Mouse (Mus musculus): ENCODE results near the gene Psmc3. TPM values are rescaled to one million over a fixed set of nuclear protein-coding genes. Genes with fewer than 3 reads are reported as not detected.

The Psmc3 gene
- polyA plus RNA-seq, 1 experiment from 2014 or later, result 298 TPM

GRCm38 (mm10) chr2:91025081-91025516 lies 28.7 kb upstream of the Psmc3 start:
- no peak overlapping the region for H3K4me2 ChIP-seq (ENCODE audit: low read depth, low read length)
- no peak overlapping the region for H3K27ac ChIP-seq (ENCODE audit: low read length)
- no peaks in the 10 kb centered on the region for H3K4me1 ChIP-seq (replicated peaks; ENCODE audit: control insufficient read depth, insufficient read depth, low read length)
- no peak overlapping the region for H3K9ac ChIP-seq (ENCODE audit: low read length)
- no peaks in the 10 kb centered on the region for H3K27me3 ChIP-seq (ENCODE audit: control insufficient read depth, insufficient read depth, low read depth, low read length)
- ATAC-seq (ENCODE audit: low read depth), result no peak
- H3K4me3 ChIP-seq (ENCODE audit: low read length), result no peak overlapping the region
- no peaks in the 10 kb centered on the region for H3K36me3 ChIP-seq (ENCODE audit: control insufficient read depth, insufficient read depth, low read length)
- H3K9me3 ChIP-seq (ENCODE audit: control insufficient read depth, low read length), result no peaks in the 10 kb centered on the region; the same call in 1 of the 2 replicates
- 89% methylated on average over 1 of the region's 1 CpGs for WGBS

GRCm38 (mm10) chr2:91026491-91026890 lies 27.3 kb upstream of the Psmc3 start:
- Histone ChIP-seq H3K27ac (ENCODE audit: low read length) (no peak overlapping the region), H3K36me3 (ENCODE audit: control insufficient read depth, insufficient read depth, low read length) (no peaks in the 10 kb centered on the region), H3K4me3 (ENCODE audit: low read length) (no peak overlapping the region), H3K9me3 (ENCODE audit: control insufficient read depth, low read length) (no peaks in the 10 kb centered on the region), H3K9ac (ENCODE audit: low read length) (no peak overlapping the region), H3K4me2 (ENCODE audit: low read depth, low read length) (no peak overlapping the region), H3K4me1 (replicated peaks; ENCODE audit: control insufficient read depth, insufficient read depth, low read length) (no peaks in the 10 kb centered on the region), H3K27me3 (ENCODE audit: control insufficient read depth, insufficient read depth, low read depth, low read length) (no peaks in the 10 kb centered on the region)
- no peak for ATAC-seq (ENCODE audit: low read depth)
- 87% methylated on average over 1 of the region's 1 CpGs for WGBS

DNA sequence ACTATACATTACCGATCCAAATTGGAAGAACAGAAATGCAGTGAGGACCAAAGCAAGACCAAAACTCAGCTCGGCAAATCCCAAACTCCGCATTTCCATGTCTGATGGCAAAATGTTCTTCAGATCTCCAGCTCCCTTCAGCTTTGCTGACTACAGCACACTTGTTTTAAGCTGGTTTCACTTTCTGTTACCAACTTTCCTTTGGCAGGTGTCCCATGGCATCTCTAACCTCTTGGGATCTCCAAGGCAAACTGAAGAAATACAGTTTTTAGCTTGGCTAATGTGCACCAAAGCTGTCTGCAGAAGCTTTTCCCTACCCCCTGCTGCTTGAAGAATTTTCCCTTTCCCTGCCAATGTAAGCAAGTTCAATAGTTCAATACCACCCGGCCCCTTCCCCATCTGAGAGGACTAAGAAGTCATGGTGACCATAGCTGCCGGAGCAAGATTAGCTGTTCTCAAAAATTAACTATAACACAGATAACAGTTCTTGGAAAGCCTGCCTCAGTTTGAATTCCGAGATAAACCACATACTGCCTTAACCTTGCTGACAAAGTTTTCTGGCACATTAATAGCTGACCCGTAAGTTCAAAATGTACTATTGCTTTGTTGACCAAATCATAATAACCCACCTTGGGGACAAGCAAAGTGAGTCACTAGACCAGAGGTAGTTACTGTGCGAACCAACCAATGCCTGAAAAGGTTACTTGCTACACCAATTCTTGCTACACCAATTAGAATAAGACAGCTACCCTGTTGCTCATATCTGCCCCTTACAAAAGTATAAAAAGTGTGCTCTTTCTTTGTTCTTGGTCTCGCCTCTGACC lies 26.2 kb upstream of the Psmc3 start:
- H3K9me3 ChIP-seq (ENCODE audit: control insufficient read depth, low read length), result no peaks in the 10 kb centered on the region
- WGBS, result 83% methylated on average over 9 of the region's 9 CpGs
- no peak overlapping the region for H3K4me3 ChIP-seq (ENCODE audit: low read length)
- H3K27ac ChIP-seq (ENCODE audit: low read length), result no peak overlapping the region
- H3K4me1 ChIP-seq (replicated peaks; ENCODE audit: control insufficient read depth, insufficient read depth, low read length), result no peaks in the 10 kb centered on the region
- H3K36me3 ChIP-seq (ENCODE audit: control insufficient read depth, insufficient read depth, low read length), result no peaks in the 10 kb centered on the region
- H3K27me3 ChIP-seq (ENCODE audit: control insufficient read depth, insufficient read depth, low read depth, low read length), result no peaks in the 10 kb centered on the region
- ATAC-seq (ENCODE audit: low read depth), result no peak
- no peak overlapping the region for H3K9ac ChIP-seq (ENCODE audit: low read length)
- no peak overlapping the region for H3K4me2 ChIP-seq (ENCODE audit: low read depth, low read length)

GRCm38 (mm10) chr2:91031216-91031615 lies 22.6 kb upstream of the Psmc3 start:
- H3K36me3 ChIP-seq (ENCODE audit: control insufficient read depth, insufficient read depth, low read length), result no peaks in the 10 kb centered on the region
- WGBS, result 76% methylated on average over 4 of the region's 4 CpGs
- H3K4me1 ChIP-seq (replicated peaks; ENCODE audit: control insufficient read depth, insufficient read depth, low read length), result 0 out of 2 replicates have a peak, but pooled peaks cover 3% of the 10 kb centered on the region
- H3K9me3 ChIP-seq (ENCODE audit: control insufficient read depth, low read length), result no peaks in the 10 kb centered on the region
- no peak overlapping the region for H3K27ac ChIP-seq (ENCODE audit: low read length)
- no peaks in the 10 kb centered on the region for H3K27me3 ChIP-seq (ENCODE audit: control insufficient read depth, insufficient read depth, low read depth, low read length)
- H3K9ac ChIP-seq (ENCODE audit: low read length), result no peak overlapping the region
- ATAC-seq (ENCODE audit: low read depth), result no peak
- no peak overlapping the region for H3K4me3 ChIP-seq (ENCODE audit: low read length)
- no peak overlapping the region for H3K4me2 ChIP-seq (ENCODE audit: low read depth, low read length)

- 24% methylated on average over 3 of the region's 3 CpGs for WGBS
- Histone ChIP-seq H3K4me2 (ENCODE audit: low read depth, low read length) (no peak overlapping the region), H3K9ac (ENCODE audit: low read length) (no peak overlapping the region), H3K4me3 (ENCODE audit: low read length) (no peak overlapping the region), H3K27ac (ENCODE audit: low read length) (no peak overlapping the region), H3K4me1 (replicated peaks; ENCODE audit: control insufficient read depth, insufficient read depth, low read length) (0 out of 2 replicates have a peak, but pooled peaks cover 3% of the 10 kb centered on the region), H3K9me3 (ENCODE audit: control insufficient read depth, low read length) (no peaks in the 10 kb centered on the region), H3K36me3 (ENCODE audit: control insufficient read depth, insufficient read depth, low read length) (no peaks in the 10 kb centered on the region), H3K27me3 (ENCODE audit: control insufficient read depth, insufficient read depth, low read depth, low read length) (no peaks in the 10 kb centered on the region)
- no peak for ATAC-seq (ENCODE audit: low read depth)
These were observed 20.8 kb upstream of the Psmc3 start for GRCm38 (mm10) chr2:91033000-91033399.

GRCm38 (mm10) chr2:91035385-91035784 lies 18.4 kb upstream of the Psmc3 start, which contains the start of gene Rapsn:
Gene Rapsn (plus strand): TSS chr2:91035620.
- Histone ChIP-seq H3K9me3 (ENCODE audit: control insufficient read depth, low read length) (no peaks in the 10 kb centered on the region), H3K4me2 (ENCODE audit: low read depth, low read length) (no peak within 1 kb of the TSS), H3K4me1 (replicated peaks; ENCODE audit: control insufficient read depth, insufficient read depth, low read length) (0 out of 2 replicates have a peak, but pooled peaks cover 3% of the 10 kb centered on the region), H3K27me3 (ENCODE audit: control insufficient read depth, insufficient read depth, low read depth, low read length) (no peaks in the 10 kb centered on the region), H3K36me3 (ENCODE audit: control insufficient read depth, insufficient read depth, low read length) (no peaks in the 10 kb centered on the region), H3K9ac (ENCODE audit: low read length) (peak within 1 kb of the TSS; percentile 27; the same call in 1 of the 2 replicates), H3K27ac (ENCODE audit: low read length) (no peak within 1 kb of the TSS), H3K4me3 (ENCODE audit: low read length) (no peak within 1 kb of the TSS)
- WGBS, result 45% methylated on average over 9 of the region's 9 CpGs
- peak; percentile 31 for ATAC-seq (ENCODE audit: low read depth)

- WGBS, result 63% methylated on average over 8 of the region's 8 CpGs
- no peaks in the 10 kb centered on the region for H3K27me3 ChIP-seq (ENCODE audit: control insufficient read depth, insufficient read depth, low read depth, low read length)
- ATAC-seq (ENCODE audit: low read depth), result no peak
These were observed 12.0 kb upstream of the Psmc3 start for GRCm38 (mm10) chr2:91041786-91042185.

DNA sequence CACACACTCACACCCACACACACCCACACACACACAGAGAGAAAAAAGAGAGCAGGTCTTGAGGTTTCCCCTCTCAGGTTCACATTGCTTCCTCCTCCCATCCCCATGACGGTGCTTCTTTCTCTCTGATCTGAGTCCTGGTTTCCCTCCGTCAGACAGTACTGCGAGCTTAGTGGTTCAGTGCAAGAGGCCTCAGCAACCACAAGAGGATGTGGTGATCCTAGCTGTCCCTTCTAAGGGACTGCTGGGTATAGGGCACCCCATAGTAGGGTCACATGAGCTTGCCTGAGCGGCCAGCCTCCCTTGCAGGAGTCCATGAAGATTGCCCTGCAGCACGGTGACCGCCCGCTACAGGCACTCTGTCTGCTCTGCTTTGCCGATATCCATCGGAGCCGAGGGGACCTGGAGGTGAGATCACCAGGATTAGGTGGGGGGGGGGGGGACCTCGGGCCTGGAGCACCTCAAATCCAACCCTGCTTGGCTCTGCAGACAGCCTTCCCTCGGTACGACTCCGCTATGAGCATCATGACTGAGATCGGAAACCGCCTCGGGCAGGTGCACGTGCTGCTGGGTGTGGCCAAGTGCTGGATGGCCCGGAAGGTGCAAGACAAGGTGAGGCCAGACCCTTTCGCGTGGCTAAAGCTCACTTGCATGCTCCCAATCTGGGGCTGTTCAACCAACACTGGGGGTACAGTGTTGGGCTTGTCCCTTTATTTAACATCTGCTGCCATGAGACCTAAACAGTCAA lies 11.0 kb upstream of the Psmc3 start:
- 64% methylated on average over 21 of the region's 21 CpGs for WGBS
- Histone ChIP-seq H3K27me3 (ENCODE audit: control insufficient read depth, insufficient read depth, low read depth, low read length) (no peaks in the 10 kb centered on the region), H3K9ac (ENCODE audit: low read length) (peak overlapping the region; percentile 9; the same call in 1 of the 2 replicates), H3K36me3 (ENCODE audit: control insufficient read depth, insufficient read depth, low read length) (no peaks in the 10 kb centered on the region), H3K4me3 (ENCODE audit: low read length) (no peak overlapping the region), H3K9me3 (ENCODE audit: control insufficient read depth, low read length) (no peaks in the 10 kb centered on the region), H3K4me1 (replicated peaks; ENCODE audit: control insufficient read depth, insufficient read depth, low read length) (no peaks in the 10 kb centered on the region), H3K27ac (ENCODE audit: low read length) (no peak overlapping the region), H3K4me2 (ENCODE audit: low read depth, low read length) (no peak overlapping the region)
- ATAC-seq (ENCODE audit: low read depth), result peak; percentile 26; the same call in 1 of the 2 replicates

More at GRCm38 (mm10) chr2:91041786-91042185, 12.0 kb upstream of the Psmc3 start:
- Histone ChIP-seq H3K27ac (ENCODE audit: low read length) (no peak overlapping the region), H3K4me1 (replicated peaks; ENCODE audit: control insufficient read depth, insufficient read depth, low read length) (no peaks in the 10 kb centered on the region), H3K4me2 (ENCODE audit: low read depth, low read length) (no peak overlapping the region), H3K36me3 (ENCODE audit: control insufficient read depth, insufficient read depth, low read length) (no peaks in the 10 kb centered on the region), H3K9me3 (ENCODE audit: control insufficient read depth, low read length) (no peaks in the 10 kb centered on the region), H3K4me3 (ENCODE audit: low read length) (no peak overlapping the region), H3K9ac (ENCODE audit: low read length) (no peak overlapping the region)

DNA sequence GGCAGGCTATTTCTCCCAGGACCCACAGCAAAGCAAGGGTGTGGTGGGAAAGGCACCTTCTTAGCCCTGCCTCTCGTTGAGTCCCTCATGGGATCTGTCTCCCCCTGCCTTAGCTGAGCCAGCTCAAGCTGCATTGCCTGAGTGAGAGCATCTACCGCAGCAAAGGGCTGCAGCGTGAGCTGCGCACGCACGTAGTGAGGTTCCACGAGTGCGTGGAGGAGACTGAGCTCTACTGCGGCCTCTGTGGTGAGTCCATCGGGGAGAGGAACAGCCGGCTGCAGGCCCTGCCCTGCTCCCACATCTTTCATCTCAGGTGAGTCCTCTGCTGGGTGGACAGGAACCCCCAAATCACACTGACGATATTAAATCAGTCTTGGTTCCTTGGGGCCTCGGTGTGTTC lies 9.1 kb upstream of the Psmc3 start:
- no peak overlapping the region for H3K27ac ChIP-seq (ENCODE audit: low read length)
- whole genome bisulfite sequencing, result 73% methylated on average over 13 of the region's 13 CpGs

More for the DNA sequence above, 9.1 kb upstream of the Psmc3 start:
- H3K4me3 ChIP-seq (ENCODE audit: low read length), result no peak overlapping the region
- no peaks in the 10 kb centered on the region for H3K27me3 ChIP-seq (ENCODE audit: control insufficient read depth, insufficient read depth, low read depth, low read length)
- H3K4me1 ChIP-seq (replicated peaks; ENCODE audit: control insufficient read depth, insufficient read depth, low read length), result no peaks in the 10 kb centered on the region
- no peak for ATAC-seq (ENCODE audit: low read depth)
- H3K9ac ChIP-seq (ENCODE audit: low read length), result no peak overlapping the region
- no peaks in the 10 kb centered on the region for H3K9me3 ChIP-seq (ENCODE audit: control insufficient read depth, low read length)
- no peaks in the 10 kb centered on the region for H3K36me3 ChIP-seq (ENCODE audit: control insufficient read depth, insufficient read depth, low read length)
- no peak overlapping the region for H3K4me2 ChIP-seq (ENCODE audit: low read depth, low read length)

Measured in lung, embryonic 16.5 days (tissue).